Mouse (Mus musculus): ENCODE measurements around the gene Actrt2.

DNA sequence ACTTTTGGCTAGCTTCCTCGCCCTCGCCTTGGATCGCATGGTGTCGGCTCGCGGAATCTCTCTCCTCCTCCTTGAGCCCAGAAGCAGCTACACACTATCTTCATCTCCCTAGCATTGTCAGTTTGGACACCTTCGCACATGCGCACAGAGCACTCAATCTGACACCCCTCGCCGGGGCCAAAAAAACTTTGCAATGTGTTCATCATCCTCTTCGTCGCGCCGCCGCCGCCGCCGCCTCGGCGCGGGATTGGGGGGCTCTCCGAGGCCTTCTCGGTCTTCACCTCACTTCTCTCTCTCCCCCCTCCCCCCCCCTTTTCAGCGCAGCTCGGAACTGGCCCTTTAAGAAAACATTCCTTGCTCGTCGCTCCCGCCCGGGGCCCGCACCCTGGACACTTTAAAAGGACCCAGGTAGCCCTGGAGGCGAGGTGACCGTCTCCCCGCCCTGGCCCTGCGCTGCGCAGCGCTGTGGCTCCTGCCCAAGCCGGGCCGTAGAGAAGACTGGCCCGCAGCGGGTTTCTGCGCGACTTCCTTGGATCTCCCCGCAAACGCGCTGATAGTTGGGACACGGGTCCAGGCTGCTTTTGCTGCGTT is 30.9 kb downstream of the Actrt2 start, which contains the start of gene Prdm16:
- TF ChIP-seq POLR2A (IDR thresholded peaks at IDR 0.05; ENCODE audit: insufficient read depth, low read depth, low read length) (0 out of 2 replicates have a peak, but pooled peaks have one; percentile 26), CTCF (IDR thresholded peaks at IDR 0.05; ENCODE audit: insufficient read depth, low read depth, low read length) (no peak)

Data from olfactory bulb, adult 2 months (tissue).